Mouse (Mus musculus) E14TG2a.4 (cell line): ENCODE results near the gene Tmem106b.

Experiments
- H3K27me3 ChIP-seq: 2 replicates; pipeline ENCODE4 v1.6.1; 2014; ENCODE audit warnings: low read length, control low read depth; ENCODE audit not compliant: insufficient read depth
- H3K36me3 ChIP-seq: 2 replicates; pipeline ENCODE4 v1.6.1; 2014; ENCODE audit warnings: low read length, control low read depth; ENCODE audit not compliant: insufficient read depth
- H3K4me1 ChIP-seq: replicated peaks from 2 replicates; pipeline ENCODE4 v1.6.1; 2014; ENCODE audit warnings: low read depth, low read length, control low read depth
- H3K4me3 ChIP-seq: replicated peaks from 2 replicates; pipeline ENCODE4 v1.5.1; 2014; ENCODE audit warnings: mild to moderate bottlenecking, low read length
- H3K9me3 ChIP-seq: 2 replicates; pipeline ENCODE4 v1.6.1; 2014; ENCODE audit warnings: low read length, control low read depth
- CTCF ChIP-seq: conservative IDR thresholded peaks from 2 replicates; pipeline ENCODE4 v1.5.1; 2014; ENCODE audit warnings: low read length
- NANOG ChIP-seq: IDR thresholded peaks from 2 replicates; pipeline ENCODE4 v1.6.1; 2014; ENCODE audit warnings: borderline replicate concordance, low read length, mixed read lengths
- POU5F1 ChIP-seq: IDR thresholded peaks from 2 replicates; pipeline ENCODE4 v1.6.1; 2014; ENCODE audit warnings: low read length, borderline replicate concordance

Tmem106b gene

GRCm38 (mm10) chr6:13069302-13070146 lies at the start of gene Tmem106b:
TSS of gene Tmem106b (plus strand) at chr6:13069759.
- H3K36me3 ChIP-seq = peaks cover 23% of the 10 kb centered on the region
- H3K9me3 ChIP-seq = no peaks in the 10 kb centered on the region
- H3K4me1 ChIP-seq = peaks cover 17% of the 10 kb centered on the region
- H3K4me3 ChIP-seq = peak within 1 kb of the TSS; percentile 94
- no peaks in the 10 kb centered on the region for H3K27me3 ChIP-seq
- TF ChIP-seq CTCF (no peak), NANOG (no peak), POU5F1 (no peak)

- no peak overlapping the region for H3K4me3 ChIP-seq
- H3K4me1 ChIP-seq = no peaks in the 10 kb centered on the region
- no peak for TF ChIP-seq POU5F1
- no peak for TF ChIP-seq NANOG
- no peak for TF ChIP-seq CTCF
- no peaks in the 10 kb centered on the region for H3K9me3 ChIP-seq
- no peaks in the 10 kb centered on the region for H3K27me3 ChIP-seq
- H3K36me3 ChIP-seq = no peaks in the 10 kb centered on the region
These were observed 48.1 kb upstream of the Tmem106b start for GRCm38 (mm10) chr6:13021245-13022100.

- Histone ChIP-seq H3K4me3 (no peak overlapping the region), H3K27me3 (no peaks in the 10 kb centered on the region), H3K36me3 (no peaks in the 10 kb centered on the region), H3K9me3 (no peaks in the 10 kb centered on the region), H3K4me1 (no peaks in the 10 kb centered on the region)
- TF ChIP-seq CTCF = no peak
- TF ChIP-seq POU5F1 = no peak
- TF ChIP-seq NANOG = no peak
These were observed 39.0 kb upstream of the Tmem106b start for GRCm38 (mm10) chr6:13030558-13030957.

- no peaks in the 10 kb centered on the region for H3K4me1 ChIP-seq
- no peaks in the 10 kb centered on the region for H3K9me3 ChIP-seq
- H3K4me3 ChIP-seq = no peak overlapping the region
- H3K36me3 ChIP-seq = no peaks in the 10 kb centered on the region
- no peaks in the 10 kb centered on the region for H3K27me3 ChIP-seq
- TF ChIP-seq CTCF (0 out of 2 replicates have a peak, but pooled peaks have one; percentile 14), POU5F1 (no peak)
These were observed 38.6 kb upstream of the Tmem106b start for GRCm38 (mm10) chr6:13030961-13031360.

DNA sequence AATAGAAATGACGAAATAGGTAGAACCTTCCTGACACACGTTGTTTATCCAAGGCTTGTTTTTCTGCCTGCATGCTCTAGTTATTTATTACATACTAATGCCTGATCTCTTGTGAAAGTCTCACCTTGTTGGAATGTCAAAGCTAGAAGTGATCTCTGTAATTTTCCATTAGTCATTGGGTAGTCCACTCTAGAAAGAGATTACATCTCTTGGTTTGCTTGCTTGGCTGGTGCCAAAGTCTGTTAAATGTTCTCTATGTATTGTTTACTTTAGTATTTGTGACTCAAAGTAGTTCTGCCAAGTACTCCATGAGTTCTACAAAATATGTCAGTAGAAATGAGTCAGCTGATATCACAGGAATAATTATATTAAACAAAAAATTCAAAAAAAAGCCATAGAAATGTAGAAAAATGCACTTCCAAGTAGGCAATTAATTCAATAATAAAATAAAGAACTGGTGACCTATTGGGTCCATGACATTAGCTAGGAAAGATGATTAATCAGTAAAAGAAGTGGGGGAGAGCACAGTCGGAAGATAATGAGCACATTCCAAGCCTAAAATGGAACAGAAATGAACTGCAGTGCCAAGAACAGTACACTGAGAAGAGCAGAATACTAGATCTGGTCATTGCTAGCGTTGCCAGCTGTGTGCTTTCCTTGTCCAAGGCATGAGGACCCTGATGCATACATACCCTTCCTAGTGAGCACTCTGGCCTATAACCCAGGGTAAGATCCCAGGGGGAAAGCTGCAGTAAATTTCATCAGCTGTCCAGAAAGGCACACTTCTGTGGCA lies 17.0 kb upstream of the Tmem106b start:
- Histone ChIP-seq H3K4me1 (no peaks in the 10 kb centered on the region), H3K4me3 (no peak overlapping the region), H3K9me3 (peaks cover 3% of the 10 kb centered on the region; the same call in 1 of the 2 replicates), H3K27me3 (no peaks in the 10 kb centered on the region), H3K36me3 (no peaks in the 10 kb centered on the region)
- no peak for TF ChIP-seq NANOG
- TF ChIP-seq POU5F1 = no peak
- no peak for TF ChIP-seq CTCF

DNA sequence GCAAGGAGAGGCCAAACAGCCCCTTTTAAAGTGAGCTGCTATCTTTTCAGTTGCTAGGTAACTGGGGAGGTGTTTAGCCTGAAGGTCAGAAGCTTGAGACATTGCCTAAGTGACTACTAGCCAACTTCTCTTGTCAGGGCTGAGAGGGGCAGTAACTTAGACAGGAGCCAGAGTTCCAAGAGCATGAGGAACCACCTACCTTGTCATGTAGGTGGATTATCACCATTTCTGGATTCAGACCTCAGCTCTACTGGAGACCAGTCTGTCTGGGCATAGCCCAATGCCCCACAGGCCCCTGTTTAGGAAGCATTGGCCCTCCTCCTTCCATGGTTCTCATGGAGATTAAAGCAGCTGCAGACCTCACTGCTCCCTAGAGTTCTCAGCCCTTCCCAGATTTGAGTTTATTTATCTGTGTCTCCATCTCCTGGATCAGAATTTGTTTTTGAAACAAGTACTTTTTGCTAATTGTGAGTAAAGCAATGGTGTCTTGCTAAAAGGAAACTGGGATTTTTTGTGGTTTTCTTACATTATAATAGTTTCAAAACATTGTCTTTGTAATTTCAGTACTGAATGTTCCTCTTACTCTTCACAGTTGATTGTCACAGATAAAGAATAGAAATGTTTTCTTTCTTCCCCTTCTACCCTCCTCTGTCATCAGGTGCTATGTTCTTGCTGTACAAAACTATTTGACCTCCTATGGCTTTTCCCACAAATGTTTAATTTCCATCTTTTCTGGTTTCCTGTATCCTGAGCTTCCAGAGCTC lies 8.1 kb upstream of the Tmem106b start:
- Histone ChIP-seq H3K4me3 (no peak overlapping the region), H3K27me3 (no peaks in the 10 kb centered on the region), H3K9me3 (no peaks in the 10 kb centered on the region), H3K36me3 (no peaks in the 10 kb centered on the region), H3K4me1 (0 out of 2 replicates have a peak, but pooled peaks cover 5% of the 10 kb centered on the region)
- TF ChIP-seq POU5F1 (no peak), CTCF (no peak), NANOG (no peak)

DNA sequence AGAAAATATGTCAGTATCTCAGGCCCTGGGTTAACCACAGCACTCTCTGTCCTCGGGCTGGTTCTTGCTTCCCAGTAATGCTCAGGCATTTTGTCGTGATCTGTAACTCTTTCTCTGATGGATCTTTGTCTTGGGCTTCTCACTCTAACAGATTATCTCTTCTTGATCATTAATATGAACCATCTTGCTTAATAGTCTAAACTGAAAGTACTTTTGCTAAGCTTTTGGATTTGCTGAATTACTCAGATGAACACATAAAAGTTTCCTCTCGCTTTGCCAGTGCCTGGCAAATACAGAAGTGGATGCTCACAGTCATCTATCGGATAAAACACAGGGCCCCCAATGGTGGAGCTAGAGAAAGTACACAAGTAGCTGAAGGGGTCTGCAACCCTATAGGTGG lies 7.5 kb upstream of the Tmem106b start:
- Histone ChIP-seq H3K9me3 (no peaks in the 10 kb centered on the region), H3K4me3 (no peak overlapping the region), H3K4me1 (0 out of 2 replicates have a peak, but pooled peaks cover 5% of the 10 kb centered on the region), H3K36me3 (no peaks in the 10 kb centered on the region), H3K27me3 (no peaks in the 10 kb centered on the region)
- no peak for TF ChIP-seq CTCF
